ENCODE assay signal across 30 mouse cellular contexts in genomic region chr12:73482275-73482674, GRCm38 (mm10).
"Had no signal": no experiment of that assay in that cellular context is flagged by ENCODE, and none has a peak within 500 bp of the region (broad histone marks: within the 10 kb centered on the region; RNA-seq: fewer than 3 reads in every experiment).

No protein-coding gene starts in this region.

- DNase-seq: left cerebral cortex, postnatal 4 days; liver; liver, embryonic 13.5 days; liver, postnatal 0 days; lung, adult 2 months; lung, embryonic 14.5 days; lung, postnatal 10 days; lung, postnatal 14 days; lung, postnatal 36 days; lung, postnatal 4 days; midbrain, embryonic 14.5 days had no signal

- H3K4me3 ChIP-seq: limb, embryonic 10.5 days; limb, embryonic 12.5 days; limb, embryonic 13.5 days; limb, embryonic 15.5 days; liver, embryonic 12.5 days; liver, embryonic 13.5 days; liver, embryonic 15.5 days; lung, embryonic 15.5 days; megakaryocyte, embryonic 14.5 days; midbrain, embryonic 10.5 days; midbrain, embryonic 12.5 days; midbrain, embryonic 13.5 days; midbrain, embryonic 15.5 days; myocyte; neural tube, embryonic 12.5 days had no signal

- ATAC-seq: liver, embryonic 12.5 days; midbrain, embryonic 13.5 days; midbrain, embryonic 15.5 days; midbrain, embryonic 16.5 days had no signal

- H3K27me3 ChIP-seq: limb, embryonic 15.5 days; liver, embryonic 12.5 days; liver, embryonic 13.5 days; liver, embryonic 15.5 days; lung, embryonic 15.5 days; midbrain, embryonic 12.5 days; midbrain, embryonic 13.5 days; midbrain, embryonic 15.5 days; neural tube, embryonic 12.5 days had no signal

- H3K9me3 ChIP-seq: limb, embryonic 10.5 days; limb, embryonic 12.5 days; limb, embryonic 13.5 days; limb, embryonic 15.5 days; liver, embryonic 12.5 days; liver, embryonic 13.5 days; liver, embryonic 15.5 days; lung, embryonic 15.5 days; megakaryocyte, embryonic 14.5 days; midbrain, embryonic 10.5 days; midbrain, embryonic 12.5 days; midbrain, embryonic 13.5 days; midbrain, embryonic 15.5 days; neural tube, embryonic 12.5 days had no signal

- H3K4me2 ChIP-seq: limb, embryonic 12.5 days; limb, embryonic 13.5 days; limb, embryonic 15.5 days; liver, embryonic 11.5 days; liver, embryonic 12.5 days; liver, embryonic 13.5 days; liver, embryonic 15.5 days; lung, embryonic 14.5 days; lung, embryonic 15.5 days; midbrain, embryonic 11.5 days; midbrain, embryonic 12.5 days; midbrain, embryonic 13.5 days; midbrain, embryonic 15.5 days; neural tube, embryonic 12.5 days had no signal

- H3K9ac ChIP-seq: limb, embryonic 12.5 days; limb, embryonic 13.5 days; limb, embryonic 15.5 days; liver, embryonic 12.5 days; liver, embryonic 13.5 days; liver, embryonic 14.5 days; liver, embryonic 15.5 days; liver, postnatal 0 days; lung, embryonic 14.5 days; lung, embryonic 15.5 days; midbrain, embryonic 12.5 days; midbrain, embryonic 13.5 days; midbrain, embryonic 15.5 days; neural tube, embryonic 12.5 days had no signal

- H3K36me3 ChIP-seq: limb, embryonic 10.5 days; limb, embryonic 12.5 days; limb, embryonic 13.5 days; limb, embryonic 15.5 days; liver, embryonic 12.5 days; liver, embryonic 13.5 days; liver, embryonic 15.5 days; lung, embryonic 15.5 days; midbrain, embryonic 10.5 days; midbrain, embryonic 12.5 days; midbrain, embryonic 13.5 days; midbrain, embryonic 15.5 days; neural tube, embryonic 12.5 days had no signal

- H3K4me1 ChIP-seq: limb, embryonic 12.5 days; liver, embryonic 12.5 days; liver, embryonic 13.5 days; liver, embryonic 15.5 days; lung, embryonic 15.5 days; megakaryocyte, embryonic 14.5 days; midbrain, embryonic 10.5 days; midbrain, embryonic 12.5 days; midbrain, embryonic 13.5 days; midbrain, embryonic 15.5 days; neural tube, embryonic 12.5 days had no signal

- H3K27ac ChIP-seq: limb, embryonic 12.5 days; limb, embryonic 13.5 days; limb, embryonic 15.5 days; liver, embryonic 12.5 days; liver, embryonic 13.5 days; liver, embryonic 14.5 days; liver, embryonic 15.5 days; lung, embryonic 15.5 days; macrophage; midbrain, embryonic 10.5 days; midbrain, embryonic 12.5 days; midbrain, embryonic 13.5 days; midbrain, embryonic 15.5 days; neural tube, embryonic 12.5 days had no signal
